Mouse (Mus musculus): Measurements from ENCODE around the gene Parp1.

Gene Parp1

GRCm38 (mm10) chr1:180568761-180569452 lies at the start of gene Parp1:
Parp1 (plus strand) TSS chr1:180568924.
- no peaks in the 10 kb centered on the region for H3K27me3 ChIP-seq (ENCODE audit: insufficient read depth, low read length)
- peaks cover 32% of the 10 kb centered on the region for H3K36me3 ChIP-seq (ENCODE audit: insufficient read depth, low read length)

GRCm38 (mm10) chr1:180519520-180519919 lies 49.2 kb upstream of the Parp1 start:
- no peak for TF ChIP-seq POU5F1 (IDR thresholded peaks at IDR 0.05; ENCODE audit: borderline replicate concordance, low read length)
- TF ChIP-seq CTCF (conservative IDR thresholded peaks at IDR 0.05; ENCODE audit: low read length): no peak
- no peak for TF ChIP-seq NANOG (IDR thresholded peaks at IDR 0.05; ENCODE audit: borderline replicate concordance, low read length)
- Histone ChIP-seq H3K4me3 (replicated peaks; ENCODE audit: low read length) (no peak overlapping the region), H3K9me3 (ENCODE audit: low read length) (no peaks in the 10 kb centered on the region), H3K4me1 (replicated peaks; ENCODE audit: low read depth, low read length) (peaks cover 14% of the 10 kb centered on the region; the same call in 1 of the 2 replicates), H3K27me3 (ENCODE audit: insufficient read depth, low read length) (0 out of 2 replicates have a peak, but pooled peaks cover 8% of the 10 kb centered on the region), H3K36me3 (ENCODE audit: insufficient read depth, low read length) (no peaks in the 10 kb centered on the region)

More at GRCm38 (mm10) chr1:180568761-180569452, at the start of gene Parp1:
- Histone ChIP-seq H3K9me3 (ENCODE audit: low read length) (peaks cover 20% of the 10 kb centered on the region), H3K4me1 (replicated peaks; ENCODE audit: low read depth, low read length) (peaks cover 60% of the 10 kb centered on the region), H3K4me3 (replicated peaks; ENCODE audit: low read length) (peak within 1 kb of the TSS; percentile 99)
- TF ChIP-seq CTCF (conservative IDR thresholded peaks at IDR 0.05; ENCODE audit: low read length): no peak
- no peak for TF ChIP-seq POU5F1 (IDR thresholded peaks at IDR 0.05; ENCODE audit: borderline replicate concordance, low read length)
- TF ChIP-seq NANOG (IDR thresholded peaks at IDR 0.05; ENCODE audit: borderline replicate concordance, low read length): no peak

GRCm38 (mm10) chr1:180520190-180520589 lies 48.5 kb upstream of the Parp1 start:
- Histone ChIP-seq H3K36me3 (ENCODE audit: insufficient read depth, low read length) (no peaks in the 10 kb centered on the region), H3K4me1 (replicated peaks; ENCODE audit: low read depth, low read length) (peaks cover 14% of the 10 kb centered on the region; the same call in 1 of the 2 replicates), H3K9me3 (ENCODE audit: low read length) (no peaks in the 10 kb centered on the region), H3K4me3 (replicated peaks; ENCODE audit: low read length) (no peak overlapping the region), H3K27me3 (ENCODE audit: insufficient read depth, low read length) (0 out of 2 replicates have a peak, but pooled peaks cover 8% of the 10 kb centered on the region)
- TF ChIP-seq POU5F1 (IDR thresholded peaks at IDR 0.05; ENCODE audit: borderline replicate concordance, low read length) (no peak), NANOG (IDR thresholded peaks at IDR 0.05; ENCODE audit: borderline replicate concordance, low read length) (no peak), CTCF (conservative IDR thresholded peaks at IDR 0.05; ENCODE audit: low read length) (no peak)

GRCm38 (mm10) chr1:180523320-180523719 lies 45.4 kb upstream of the Parp1 start:
- TF ChIP-seq NANOG (IDR thresholded peaks at IDR 0.05; ENCODE audit: borderline replicate concordance, low read length) (no peak), CTCF (conservative IDR thresholded peaks at IDR 0.05; ENCODE audit: low read length) (no peak), POU5F1 (IDR thresholded peaks at IDR 0.05; ENCODE audit: borderline replicate concordance, low read length) (no peak)
- peaks cover 12% of the 10 kb centered on the region for H3K4me1 ChIP-seq (replicated peaks; ENCODE audit: low read depth, low read length)
- H3K27me3 ChIP-seq (ENCODE audit: insufficient read depth, low read length): peaks cover 13% of the 10 kb centered on the region; the same call in 1 of the 2 replicates
- H3K36me3 ChIP-seq (ENCODE audit: insufficient read depth, low read length): no peaks in the 10 kb centered on the region
- H3K4me3 ChIP-seq (replicated peaks; ENCODE audit: low read length): no peak overlapping the region
- no peaks in the 10 kb centered on the region for H3K9me3 ChIP-seq (ENCODE audit: low read length)

GRCm38 (mm10) chr1:180525301-180525700 lies 43.4 kb upstream of the Parp1 start:
- Histone ChIP-seq H3K36me3 (ENCODE audit: insufficient read depth, low read length) (no peaks in the 10 kb centered on the region), H3K4me3 (replicated peaks; ENCODE audit: low read length) (no peak overlapping the region), H3K27me3 (ENCODE audit: insufficient read depth, low read length) (peaks cover 7% of the 10 kb centered on the region; the same call in 1 of the 2 replicates), H3K9me3 (ENCODE audit: low read length) (no peaks in the 10 kb centered on the region), H3K4me1 (replicated peaks; ENCODE audit: low read depth, low read length) (peaks cover 14% of the 10 kb centered on the region)
- TF ChIP-seq POU5F1 (IDR thresholded peaks at IDR 0.05; ENCODE audit: borderline replicate concordance, low read length): no peak
- no peak for TF ChIP-seq CTCF (conservative IDR thresholded peaks at IDR 0.05; ENCODE audit: low read length)
- no peak for TF ChIP-seq NANOG (IDR thresholded peaks at IDR 0.05; ENCODE audit: borderline replicate concordance, low read length)

GRCm38 (mm10) chr1:180529847-180530246 lies 38.9 kb upstream of the Parp1 start:
- H3K36me3 ChIP-seq (ENCODE audit: insufficient read depth, low read length): no peaks in the 10 kb centered on the region
- no peak overlapping the region for H3K4me3 ChIP-seq (replicated peaks; ENCODE audit: low read length)
- peaks cover 8% of the 10 kb centered on the region for H3K9me3 ChIP-seq (ENCODE audit: low read length)

GRCm38 (mm10) chr1:180530457-180531263 lies 38.1 kb upstream of the Parp1 start:
- no peak for TF ChIP-seq NANOG (IDR thresholded peaks at IDR 0.05; ENCODE audit: borderline replicate concordance, low read length)
- no peak for TF ChIP-seq CTCF (conservative IDR thresholded peaks at IDR 0.05; ENCODE audit: low read length)
- TF ChIP-seq POU5F1 (IDR thresholded peaks at IDR 0.05; ENCODE audit: borderline replicate concordance, low read length): no peak

More at GRCm38 (mm10) chr1:180529847-180530246, 38.9 kb upstream of the Parp1 start:
- no peak for TF ChIP-seq CTCF (conservative IDR thresholded peaks at IDR 0.05; ENCODE audit: low read length)
- TF ChIP-seq NANOG (IDR thresholded peaks at IDR 0.05; ENCODE audit: borderline replicate concordance, low read length): no peak
- no peak for TF ChIP-seq POU5F1 (IDR thresholded peaks at IDR 0.05; ENCODE audit: borderline replicate concordance, low read length)
- peaks cover 29% of the 10 kb centered on the region for H3K4me1 ChIP-seq (replicated peaks; ENCODE audit: low read depth, low read length)
- peaks cover 10% of the 10 kb centered on the region; the same call in 1 of the 2 replicates for H3K27me3 ChIP-seq (ENCODE audit: insufficient read depth, low read length)

GRCm38 (mm10) chr1:180532671-180533070 lies 36.1 kb upstream of the Parp1 start:
- H3K36me3 ChIP-seq (ENCODE audit: insufficient read depth, low read length): no peaks in the 10 kb centered on the region
- no peak for TF ChIP-seq NANOG (IDR thresholded peaks at IDR 0.05; ENCODE audit: borderline replicate concordance, low read length)
- no peak for TF ChIP-seq POU5F1 (IDR thresholded peaks at IDR 0.05; ENCODE audit: borderline replicate concordance, low read length)
- no peak for TF ChIP-seq CTCF (conservative IDR thresholded peaks at IDR 0.05; ENCODE audit: low read length)
- H3K9me3 ChIP-seq (ENCODE audit: low read length): peaks cover 8% of the 10 kb centered on the region
- peaks cover 11% of the 10 kb centered on the region for H3K27me3 ChIP-seq (ENCODE audit: insufficient read depth, low read length)
- peak overlapping the region; percentile 55 for H3K4me3 ChIP-seq (replicated peaks; ENCODE audit: low read length)
- peaks cover 29% of the 10 kb centered on the region for H3K4me1 ChIP-seq (replicated peaks; ENCODE audit: low read depth, low read length)

More at GRCm38 (mm10) chr1:180530457-180531263, 38.1 kb upstream of the Parp1 start:
- peaks cover 8% of the 10 kb centered on the region for H3K9me3 ChIP-seq (ENCODE audit: low read length)
- H3K27me3 ChIP-seq (ENCODE audit: insufficient read depth, low read length): peaks cover 11% of the 10 kb centered on the region
- H3K4me3 ChIP-seq (replicated peaks; ENCODE audit: low read length): no peak overlapping the region
- no peaks in the 10 kb centered on the region for H3K36me3 ChIP-seq (ENCODE audit: insufficient read depth, low read length)
- peaks cover 29% of the 10 kb centered on the region for H3K4me1 ChIP-seq (replicated peaks; ENCODE audit: low read depth, low read length)

Measured in E14TG2a.4 (cell line).